Mouse (Mus musculus): Measurements from ENCODE around the gene Pklr. TPM values are rescaled to one million over a fixed set of nuclear protein-coding genes. Genes with fewer than 3 reads are reported as not detected.

Pklr gene
- polyA plus RNA-seq, 1 experiment from 2014 or later: 0.24 TPM

DNA sequence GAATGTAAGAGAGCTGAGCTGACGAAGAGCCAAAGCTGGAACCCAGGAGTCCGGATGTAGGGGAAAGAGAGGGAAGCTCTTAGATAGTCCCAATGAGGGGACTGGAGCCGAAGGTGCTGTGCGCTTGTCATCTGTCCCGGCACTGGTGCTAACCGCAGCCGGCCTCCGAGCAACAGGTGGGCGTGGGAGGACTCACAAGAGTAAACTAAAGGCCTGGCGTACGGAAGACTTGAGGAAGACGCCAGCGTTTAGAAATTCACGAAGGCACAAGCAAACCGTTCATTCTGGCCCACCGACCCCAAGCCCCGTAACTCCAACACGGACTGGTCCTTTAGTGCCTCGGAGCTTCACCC is 34.5 kb upstream of the Pklr start:
- H3K4me1 ChIP-seq (replicated peaks): peaks cover 22% of the 10 kb centered on the region
- no peaks in the 10 kb centered on the region for H3K27me3 ChIP-seq
- no peak for ATAC-seq (ENCODE audit: insufficient number of reproducible peaks, insufficient read depth, low FRiP score, low TSS enrichment, low read depth)
- H3K4me3 ChIP-seq (replicated peaks): peak overlapping the region; percentile 76
- under 1% methylated on average over 19 of the region's 19 CpGs for WGBS
- peak overlapping the region; percentile 80 for H3K27ac ChIP-seq
- H3K4me2 ChIP-seq: peak overlapping the region; percentile 92
- peak overlapping the region; percentile 73 for H3K9ac ChIP-seq (replicated peaks)
- H3K36me3 ChIP-seq: peaks cover 33% of the 10 kb centered on the region
- no peaks in the 10 kb centered on the region for H3K9me3 ChIP-seq

DNA sequence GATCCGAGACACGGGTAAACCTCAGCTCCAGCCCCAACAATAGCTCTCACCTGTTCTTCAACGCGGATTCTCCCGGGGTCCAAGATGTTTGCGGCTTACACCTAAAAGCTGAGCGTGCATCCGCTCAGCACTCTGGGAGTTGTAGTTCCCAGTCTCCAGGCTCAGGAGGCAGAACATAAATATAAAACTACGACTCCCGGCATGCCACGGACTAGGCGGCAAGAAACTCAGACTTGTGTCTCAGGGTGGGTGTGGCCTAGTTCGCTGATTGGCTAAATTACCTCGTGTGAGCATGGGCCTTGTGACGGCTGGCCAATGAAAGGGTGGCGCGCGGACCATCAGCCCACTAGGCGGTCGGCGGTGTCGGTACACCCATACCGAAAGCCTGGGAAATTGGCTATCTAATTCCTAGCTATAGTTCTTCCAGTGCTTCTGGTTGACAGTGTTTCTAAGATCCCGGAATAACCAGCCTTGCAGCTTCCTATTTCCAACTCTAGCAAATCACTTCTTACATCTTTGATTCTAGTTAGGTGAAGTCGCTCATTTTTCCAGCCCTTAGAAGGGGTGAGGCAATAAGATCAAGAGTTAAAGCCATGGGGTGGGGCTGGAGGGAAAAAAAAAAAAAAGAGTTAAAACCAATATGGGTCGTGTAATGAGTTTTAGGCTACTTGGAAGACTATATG is 34.0 kb upstream of the Pklr start, which contains the start of gene Fdps:
TSS of gene Fdps (minus strand) at position 148 of the 683 bp plus-strand sequence.
- H3K4me1 ChIP-seq (replicated peaks): peaks cover 22% of the 10 kb centered on the region
- ATAC-seq (ENCODE audit: insufficient number of reproducible peaks, insufficient read depth, low FRiP score, low TSS enrichment, low read depth): peak; percentile 98
- peak within 1 kb of the TSS; percentile 73 for H3K9ac ChIP-seq (replicated peaks)
- no peaks in the 10 kb centered on the region for H3K9me3 ChIP-seq
- peak within 1 kb of the TSS; percentile 76 for H3K4me3 ChIP-seq (replicated peaks)
- H3K36me3 ChIP-seq: peaks cover 28% of the 10 kb centered on the region
- peak within 1 kb of the TSS; percentile 80 for H3K27ac ChIP-seq
- H3K4me2 ChIP-seq: peak within 1 kb of the TSS; percentile 92
- H3K27me3 ChIP-seq: no peaks in the 10 kb centered on the region
- under 1% methylated on average over 26 of the region's 26 CpGs for WGBS

DNA sequence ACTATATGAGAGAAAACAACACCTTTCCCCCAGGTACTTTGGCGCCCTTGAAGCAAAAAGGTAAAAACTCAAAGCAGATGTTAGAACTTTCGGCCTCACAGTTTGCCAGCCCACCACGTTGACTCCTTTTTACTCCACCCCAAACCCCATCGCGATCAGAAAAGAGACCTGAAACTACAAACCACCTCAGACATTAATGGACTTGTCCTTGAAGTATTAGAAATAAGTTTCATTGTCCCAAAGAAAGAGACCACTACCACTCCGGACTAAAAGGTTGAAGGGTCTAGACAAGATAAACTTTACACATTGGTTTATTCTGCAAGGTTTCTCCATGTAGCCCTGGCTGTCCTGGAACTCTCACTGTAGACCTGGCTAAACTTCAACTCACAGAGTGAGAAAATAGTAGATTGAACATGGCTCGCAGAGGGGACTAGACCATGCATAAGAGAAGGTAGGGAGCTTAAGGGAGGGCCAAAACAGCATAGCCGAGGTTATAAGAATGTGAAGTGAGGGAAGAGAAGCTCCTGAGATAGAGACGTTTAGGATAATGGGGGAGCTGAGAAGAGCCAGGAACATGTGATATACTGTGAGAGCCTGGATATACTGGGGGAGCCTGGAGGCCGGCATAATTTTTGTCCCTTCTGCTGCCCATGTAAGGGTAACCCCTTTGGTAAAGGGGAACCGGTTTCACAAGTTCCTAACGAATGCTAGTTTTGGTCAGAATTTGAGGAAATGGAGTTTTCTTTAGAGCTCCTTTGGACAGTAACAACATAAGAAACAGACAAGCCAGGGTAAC is 33.2 kb upstream of the Pklr start:
- 61% methylated on average over 12 of the region's 12 CpGs for WGBS
- peak overlapping the region; percentile 76; the same call in 1 of the 2 replicates for H3K4me3 ChIP-seq (replicated peaks)
- H3K36me3 ChIP-seq: peaks cover 21% of the 10 kb centered on the region
- ATAC-seq (ENCODE audit: insufficient number of reproducible peaks, insufficient read depth, low FRiP score, low TSS enrichment, low read depth): no peak
- H3K4me1 ChIP-seq (replicated peaks): peaks cover 22% of the 10 kb centered on the region
- H3K9me3 ChIP-seq: no peaks in the 10 kb centered on the region
- H3K9ac ChIP-seq (replicated peaks): no peak overlapping the region
- no peaks in the 10 kb centered on the region for H3K27me3 ChIP-seq
- peak overlapping the region; percentile 64; the same call in 1 of the 2 replicates for H3K27ac ChIP-seq
- peak overlapping the region; percentile 92 for H3K4me2 ChIP-seq

- no peak for ATAC-seq (ENCODE audit: insufficient number of reproducible peaks, insufficient read depth, low FRiP score, low TSS enrichment, low read depth)
- peaks cover 22% of the 10 kb centered on the region for H3K4me1 ChIP-seq (replicated peaks)
- H3K4me2 ChIP-seq: no peak overlapping the region
- H3K27me3 ChIP-seq: no peaks in the 10 kb centered on the region
- H3K27ac ChIP-seq: no peak overlapping the region
- H3K9me3 ChIP-seq: no peaks in the 10 kb centered on the region
- H3K9ac ChIP-seq (replicated peaks): no peak overlapping the region
- H3K36me3 ChIP-seq: peaks cover 15% of the 10 kb centered on the region
- WGBS: 83% methylated on average over 4 of the region's 4 CpGs
- no peak overlapping the region for H3K4me3 ChIP-seq (replicated peaks)
Observed at GRCm38 (mm10) chr3:89103291-89103595, 32.7 kb upstream of the Pklr start.

- Histone ChIP-seq H3K4me2 (no peak overlapping the region), H3K27me3 (no peaks in the 10 kb centered on the region), H3K36me3 (no peaks in the 10 kb centered on the region), H3K9me3 (no peaks in the 10 kb centered on the region), H3K9ac (replicated peaks) (no peak overlapping the region), H3K27ac (no peak overlapping the region), H3K4me3 (replicated peaks) (no peak overlapping the region), H3K4me1 (replicated peaks) (no peaks in the 10 kb centered on the region)
- ATAC-seq (ENCODE audit: insufficient number of reproducible peaks, insufficient read depth, low FRiP score, low TSS enrichment, low read depth): no peak
Observed at GRCm38 (mm10) chr3:89106881-89107280, 29.1 kb upstream of the Pklr start.

DNA sequence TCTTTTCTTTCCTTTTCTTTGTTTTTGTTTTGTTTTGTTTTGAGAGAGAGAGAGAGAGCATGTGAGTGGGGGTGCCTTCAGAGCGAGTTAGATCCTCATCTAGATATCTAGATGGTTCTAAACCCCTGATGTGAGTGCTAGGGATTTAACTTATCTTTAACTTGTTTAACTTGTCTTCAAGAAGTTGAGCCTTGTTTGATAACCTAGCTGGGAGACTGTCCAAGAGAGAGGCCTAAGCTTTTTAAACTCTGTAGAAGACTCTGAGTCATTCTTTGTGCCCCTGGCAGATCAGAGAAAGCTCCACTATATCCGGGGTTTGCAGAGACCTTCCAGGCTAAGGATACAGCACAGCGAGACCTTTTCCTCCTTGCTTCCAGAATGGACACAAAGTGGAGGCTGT is 28.4 kb upstream of the Pklr start:
- no peaks in the 10 kb centered on the region for H3K4me1 ChIP-seq (replicated peaks)
- no peaks in the 10 kb centered on the region for H3K27me3 ChIP-seq
- WGBS: 70% methylated on average over 3 of the region's 3 CpGs
- H3K4me3 ChIP-seq (replicated peaks): no peak overlapping the region
- H3K27ac ChIP-seq: no peak overlapping the region
- H3K4me2 ChIP-seq: no peak overlapping the region
- no peaks in the 10 kb centered on the region for H3K9me3 ChIP-seq
- H3K9ac ChIP-seq (replicated peaks): no peak overlapping the region
- ATAC-seq (ENCODE audit: insufficient number of reproducible peaks, insufficient read depth, low FRiP score, low TSS enrichment, low read depth): no peak
- H3K36me3 ChIP-seq: no peaks in the 10 kb centered on the region

- Histone ChIP-seq H3K4me2 (no peak overlapping the region), H3K9ac (replicated peaks) (no peak overlapping the region), H3K27ac (no peak overlapping the region), H3K36me3 (no peaks in the 10 kb centered on the region), H3K27me3 (no peaks in the 10 kb centered on the region), H3K4me3 (replicated peaks) (no peak overlapping the region), H3K9me3 (no peaks in the 10 kb centered on the region), H3K4me1 (replicated peaks) (no peaks in the 10 kb centered on the region)
- no peak for ATAC-seq (ENCODE audit: insufficient number of reproducible peaks, insufficient read depth, low FRiP score, low TSS enrichment, low read depth)
- 68% methylated on average over 1 of the region's 1 CpGs for WGBS
Observed at GRCm38 (mm10) chr3:89108146-89108545, 27.8 kb upstream of the Pklr start.

DNA sequence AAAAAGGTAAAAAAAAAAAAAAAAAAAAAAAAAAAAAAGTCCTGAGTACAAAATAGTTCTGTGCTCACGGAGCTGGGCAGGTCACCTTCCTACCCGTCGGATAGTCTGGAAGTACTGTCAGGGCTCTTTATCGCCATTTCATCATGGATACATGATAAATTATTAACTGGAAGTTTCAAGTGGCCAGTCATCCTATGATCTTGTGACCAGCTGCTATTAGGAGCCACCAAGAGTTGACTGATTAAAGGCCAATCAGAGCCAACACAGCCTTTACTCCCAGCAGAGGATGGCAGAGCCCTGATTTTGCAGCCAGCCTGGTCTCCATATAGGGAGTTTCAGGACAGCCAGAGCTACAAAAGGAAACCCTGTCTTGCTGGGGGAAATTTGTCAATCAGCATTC is 22.9 kb upstream of the Pklr start:
- ATAC-seq (ENCODE audit: insufficient number of reproducible peaks, insufficient read depth, low FRiP score, low TSS enrichment, low read depth): no peak
- no peak overlapping the region for H3K4me2 ChIP-seq
- no peaks in the 10 kb centered on the region for H3K36me3 ChIP-seq
- H3K9me3 ChIP-seq: no peaks in the 10 kb centered on the region
- no peak overlapping the region for H3K9ac ChIP-seq (replicated peaks)
- no peaks in the 10 kb centered on the region for H3K27me3 ChIP-seq
- H3K4me1 ChIP-seq (replicated peaks): no peaks in the 10 kb centered on the region
- 89% methylated on average over 4 of the region's 4 CpGs for WGBS
- no peak overlapping the region for H3K27ac ChIP-seq
- H3K4me3 ChIP-seq (replicated peaks): no peak overlapping the region

GRCm38 (mm10) chr3:89115522-89115921 is 20.4 kb upstream of the Pklr start:
- no peak overlapping the region for H3K4me3 ChIP-seq (replicated peaks)
- no peaks in the 10 kb centered on the region for H3K36me3 ChIP-seq
- no peak overlapping the region for H3K9ac ChIP-seq (replicated peaks)
- H3K4me2 ChIP-seq: no peak overlapping the region
- WGBS: 5% methylated on average over 2 of the region's 2 CpGs
- ATAC-seq (ENCODE audit: insufficient number of reproducible peaks, insufficient read depth, low FRiP score, low TSS enrichment, low read depth): no peak
- no peak overlapping the region for H3K27ac ChIP-seq
- no peaks in the 10 kb centered on the region for H3K4me1 ChIP-seq (replicated peaks)
- H3K9me3 ChIP-seq: no peaks in the 10 kb centered on the region
- H3K27me3 ChIP-seq: no peaks in the 10 kb centered on the region

DNA sequence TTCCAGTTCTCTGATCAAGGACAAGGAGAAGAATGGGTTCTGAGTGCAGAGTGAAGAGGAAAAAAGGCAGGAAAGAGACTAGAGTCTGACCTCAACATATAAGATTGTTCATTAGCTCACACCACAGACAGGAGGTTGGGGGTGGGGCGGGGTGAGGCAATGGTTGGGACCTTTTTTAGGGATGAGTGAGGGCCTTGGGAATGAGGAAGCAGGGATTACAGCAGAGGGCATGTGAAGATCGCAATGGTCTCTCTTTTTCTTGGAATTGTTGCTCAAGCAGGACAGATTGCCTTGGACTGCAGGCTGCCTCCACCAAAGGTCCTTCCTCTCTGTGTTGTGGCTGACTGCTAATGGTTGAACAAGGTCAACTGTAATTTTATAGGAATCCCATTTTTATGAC is 12.6 kb upstream of the Pklr start:
- H3K27me3 ChIP-seq: no peaks in the 10 kb centered on the region
- no peak overlapping the region for H3K4me2 ChIP-seq
- WGBS: 74% methylated on average over 2 of the region's 2 CpGs
- H3K9me3 ChIP-seq: no peaks in the 10 kb centered on the region
- H3K9ac ChIP-seq (replicated peaks): no peak overlapping the region
- ATAC-seq (ENCODE audit: insufficient number of reproducible peaks, insufficient read depth, low FRiP score, low TSS enrichment, low read depth): no peak
- H3K4me1 ChIP-seq (replicated peaks): no peaks in the 10 kb centered on the region
- H3K27ac ChIP-seq: no peak overlapping the region
- H3K36me3 ChIP-seq: no peaks in the 10 kb centered on the region
- H3K4me3 ChIP-seq (replicated peaks): no peak overlapping the region

DNA sequence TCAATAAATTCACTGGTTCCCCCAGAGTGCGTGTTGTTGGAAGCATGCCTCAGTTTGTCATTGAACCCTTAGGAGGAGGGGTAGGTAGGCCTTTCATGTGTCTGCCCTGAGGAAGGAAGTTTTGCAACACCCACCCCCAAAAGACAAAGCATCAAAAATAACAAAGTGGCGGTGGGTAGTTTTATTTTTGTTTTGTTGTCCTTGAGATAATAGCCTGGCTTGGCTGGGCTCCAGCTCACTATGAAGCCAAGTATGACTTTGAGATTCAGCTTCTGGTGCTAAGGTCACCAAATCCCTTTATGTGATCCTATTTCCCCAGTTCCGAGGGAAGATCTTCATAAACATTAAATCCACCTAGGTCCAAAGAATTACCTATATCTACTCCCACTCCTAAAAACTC is 11.7 kb upstream of the Pklr start:
- no peak for ATAC-seq (ENCODE audit: insufficient number of reproducible peaks, insufficient read depth, low FRiP score, low TSS enrichment, low read depth)
- no peaks in the 10 kb centered on the region for H3K36me3 ChIP-seq
- no peak overlapping the region for H3K9ac ChIP-seq (replicated peaks)
- no peaks in the 10 kb centered on the region for H3K27me3 ChIP-seq
- H3K4me3 ChIP-seq (replicated peaks): no peak overlapping the region
- no peak overlapping the region for H3K27ac ChIP-seq
- 79% methylated on average over 3 of the region's 3 CpGs for WGBS
- H3K4me1 ChIP-seq (replicated peaks): no peaks in the 10 kb centered on the region
- H3K4me2 ChIP-seq: no peak overlapping the region
- H3K9me3 ChIP-seq: no peaks in the 10 kb centered on the region

- WGBS: 93% methylated on average over 3 of the region's 3 CpGs
- Histone ChIP-seq H3K4me1 (replicated peaks) (no peaks in the 10 kb centered on the region), H3K27me3 (no peaks in the 10 kb centered on the region), H3K36me3 (no peaks in the 10 kb centered on the region), H3K9ac (replicated peaks) (no peak overlapping the region), H3K9me3 (no peaks in the 10 kb centered on the region), H3K4me3 (replicated peaks) (no peak overlapping the region), H3K27ac (no peak overlapping the region), H3K4me2 (no peak overlapping the region)
- ATAC-seq (ENCODE audit: insufficient number of reproducible peaks, insufficient read depth, low FRiP score, low TSS enrichment, low read depth): no peak
Observed at GRCm38 (mm10) chr3:89125981-89126380, 10.0 kb upstream of the Pklr start.

All from limb, embryonic 12.5 days (tissue).